Mouse (Mus musculus) liver, embryonic 14 days (tissue): ENCODE results near the gene Defb20. TPM values are rescaled to one million over a fixed set of nuclear protein-coding genes. Genes with fewer than 3 reads are reported as not detected.

Source experiments
- polyA plus RNA-seq: library from polyadenylated mRNA; depleted of rRNA; stranded (reverse); fragments of >200 nt; gene quantifications from 2 replicates; pipeline ENCODE4 v1.2.3, GENCODE M21; 2012; rRNA removed

The Defb20 gene
- polyA plus RNA-seq = not detected in 2 replicates

DNA sequence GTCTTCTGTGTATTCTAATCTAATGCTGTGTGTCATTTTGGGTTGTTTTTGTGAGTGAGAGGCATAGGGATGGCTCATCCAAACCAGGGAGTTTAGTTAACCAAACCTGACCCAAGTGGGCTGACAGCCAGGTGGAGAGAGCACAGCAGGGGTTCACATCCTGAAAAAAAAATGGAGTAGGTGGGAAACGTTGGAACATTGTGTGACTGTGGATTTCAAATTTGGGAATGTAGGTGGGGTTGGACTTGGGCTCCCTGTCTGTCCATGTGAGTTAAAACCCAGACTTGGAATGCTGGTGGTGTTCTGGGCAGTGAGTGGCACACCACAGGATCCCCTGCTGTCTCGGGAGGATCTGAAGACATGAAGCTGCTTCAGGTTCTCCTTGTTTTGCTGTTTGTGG, at the start of gene Defb20:
Gene Defb20 (plus strand): TSS at position 301 of the 400 bp plus-strand sequence.

DNA sequence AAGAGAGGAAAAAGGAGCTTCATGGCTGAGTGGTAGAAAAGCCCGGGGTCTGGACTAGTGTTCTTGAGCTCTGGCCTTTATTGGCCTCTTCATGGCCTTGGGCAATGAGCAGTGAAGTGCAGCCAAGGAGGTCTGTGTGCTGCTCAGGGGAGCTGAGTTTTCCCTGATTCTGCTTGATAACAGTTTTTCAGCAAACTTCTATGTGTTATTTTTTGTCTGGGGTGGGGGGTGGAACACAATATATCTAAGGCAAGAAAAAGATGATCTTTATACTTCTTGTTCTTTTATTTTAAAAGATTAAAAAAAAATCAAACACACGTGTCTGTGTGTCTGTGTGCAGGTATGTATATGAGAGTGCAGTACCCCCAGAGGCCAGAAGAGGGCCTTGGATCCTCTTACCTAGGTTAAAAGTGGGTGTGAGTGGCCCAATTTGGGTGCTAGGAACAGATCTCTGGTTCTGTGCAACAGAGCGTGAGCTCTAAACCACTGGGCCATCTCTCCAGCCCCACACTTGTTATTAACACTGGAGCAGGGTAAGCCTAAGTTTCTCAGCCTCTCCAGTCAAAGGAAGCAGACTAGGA, 12.2 kb upstream of the Defb20 start, which contains the start of gene Defb23:
Gene Defb23 (minus strand): TSS at position 51 of the 581 bp plus-strand sequence.

DNA sequence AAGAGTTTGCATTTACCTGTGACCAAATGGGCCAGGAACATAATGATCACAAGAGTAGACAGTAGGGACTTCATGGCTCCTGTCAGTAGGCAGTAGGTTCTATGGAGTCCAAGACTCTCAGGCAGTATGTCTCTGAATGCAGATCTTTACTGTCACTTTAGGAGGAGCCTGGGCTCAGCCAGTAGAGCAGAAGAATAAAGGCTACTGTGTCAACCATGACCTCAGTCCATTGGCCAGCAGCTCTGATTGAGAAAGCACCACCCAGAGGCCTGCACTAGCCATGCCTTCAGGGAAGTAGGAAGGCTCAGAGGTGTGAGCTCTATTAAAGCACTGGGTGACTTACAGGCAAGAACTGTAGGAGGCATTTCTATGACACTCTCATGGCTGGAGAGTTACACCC, 13.2 kb downstream of the Defb20 start, which contains the start of gene Defb22:
Gene Defb22 (minus strand): TSS at position 101 of the 400 bp plus-strand sequence.

DNA sequence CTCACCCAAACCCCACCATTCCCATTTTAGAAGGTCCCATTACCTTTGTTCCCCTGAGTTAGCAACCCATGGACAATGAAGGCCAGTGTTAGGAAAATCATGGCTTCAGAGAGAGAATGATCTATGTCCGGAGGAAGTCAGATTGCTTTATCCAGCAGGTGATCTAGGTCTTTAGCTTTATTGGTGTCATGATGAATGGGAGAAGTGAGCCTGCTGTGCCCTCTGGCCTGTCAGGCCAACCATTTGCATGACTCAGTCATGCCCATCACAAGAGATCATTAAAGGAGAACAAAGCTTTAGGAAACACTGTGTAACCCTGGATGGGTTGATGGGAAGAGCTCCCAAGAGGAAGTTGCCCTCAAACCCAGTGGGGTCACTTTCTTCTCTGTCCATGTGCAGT, 34.7 kb downstream of the Defb20 start, which contains the start of gene Defb26:
Gene Defb26 (minus strand): TSS at position 101 of the 400 bp plus-strand sequence.

DNA sequence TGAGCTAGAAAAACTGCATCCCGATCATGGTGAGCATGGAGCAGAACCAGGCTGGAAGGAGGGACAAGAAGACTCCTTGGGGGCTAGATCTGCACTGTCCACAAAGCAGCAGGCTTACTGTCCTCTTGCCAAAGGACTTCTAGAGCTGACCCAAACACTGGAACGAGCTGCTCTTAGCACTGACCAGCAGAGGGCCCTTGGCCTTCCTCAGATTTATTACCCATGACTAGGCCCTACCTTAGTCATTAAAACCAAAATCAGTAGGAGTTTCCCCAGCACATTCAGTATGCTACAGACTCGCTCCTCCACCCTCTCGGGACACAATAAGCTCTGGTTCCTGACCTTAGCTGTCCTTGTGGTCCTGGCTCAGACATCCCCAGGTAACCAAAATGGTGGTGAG, 41.1 kb downstream of the Defb20 start, which contains the start of gene Defb28:
Gene Defb28 (plus strand): TSS at position 275 of the 400 bp plus-strand sequence.

Other genes starting within 250 kb of the Defb20 start
- 9.2 and 9.9 TPM in 2 replicates for gene Tbc1d20, start 183.2 kb upstream of the Defb20 start, polyA plus RNA-seq
- gene Rbck1, start 144.4 kb upstream of the Defb20 start, polyA plus RNA-seq = 42.7 and 45.8 TPM in 2 replicates
- gene Trib3, start 133.0 kb upstream of the Defb20 start, polyA plus RNA-seq = 0.77 and 1.8 TPM in 2 replicates
- gene Nrsn2, start 100.4 kb upstream of the Defb20 start, polyA plus RNA-seq = not detected in 2 replicates
- 4.1 and 4.3 TPM in 2 replicates for gene Sox12, start 79.0 kb upstream of the Defb20 start, polyA plus RNA-seq
- gene Zcchc3, start 62.0 kb upstream of the Defb20 start, polyA plus RNA-seq = 8.2 and 10.2 TPM in 2 replicates
- gene 6820408C15Rik, start 61.5 kb upstream of the Defb20 start, polyA plus RNA-seq = 0.20 and 0.24 TPM in 2 replicates
- not detected in 2 replicates for gene Defb23, start 12.4 kb upstream of the Defb20 start, polyA plus RNA-seq
- not detected in 2 replicates for gene Defb22, start 13.1 kb downstream of the Defb20 start, polyA plus RNA-seq
- gene Defb26, start 34.6 kb downstream of the Defb20 start, polyA plus RNA-seq = not detected in 2 replicates
- not detected in 2 replicates for gene Defb28, start 41.2 kb downstream of the Defb20 start, polyA plus RNA-seq
- not detected in 2 replicates for gene Defb29, start 63.0 kb downstream of the Defb20 start, polyA plus RNA-seq
- not detected in 2 replicates for gene Gm17416, start 92.3 kb downstream of the Defb20 start, polyA plus RNA-seq
- gene Defb21, start 95.7 kb downstream of the Defb20 start, polyA plus RNA-seq = not detected in 2 replicates
- not detected in 2 replicates for gene Defb19, start 103.2 kb downstream of the Defb20 start, polyA plus RNA-seq
- not detected in 2 replicates for gene Defb45, start 122.3 kb downstream of the Defb20 start, polyA plus RNA-seq
- gene Defb36, start 127.3 kb downstream of the Defb20 start, polyA plus RNA-seq = not detected in 2 replicates
- gene Defb25, start 146.0 kb downstream of the Defb20 start, polyA plus RNA-seq = 0.24 TPM in 1 of 2 replicates, not detected in the other
- 0.46 and 0.52 TPM in 2 replicates for gene Rem1, start 149.9 kb downstream of the Defb20 start, polyA plus RNA-seq
- 26.2 and 27.6 TPM in 2 replicates for gene H13, start 192.4 kb downstream of the Defb20 start, polyA plus RNA-seq
- gene Mcts2, start 210.0 kb downstream of the Defb20 start, polyA plus RNA-seq = 10.0 and 11.0 TPM in 2 replicates